Mouse (Mus musculus) CD8-positive naive resting alpha-beta T cell, adult 2 months (primary cell): ENCODE results near the gene Timmdc1.
A peak's percentile ranks its signal among the peaks of the same experiment; 100 is the strongest.

ENCODE experiments used
- DNase-seq, 2 experiments: peaks; one replicate each; pipeline ENCODE4 v3.0.0; 2022; ENCODE audit warnings: low read depth in 2 of 2, low spot score in 2 of 2

The Timmdc1 gene

GRCm38 (mm10) chr16:38522129-38523084 lies at the start of gene Timmdc1:
Gene Timmdc1 (minus strand): TSS chr16:38522663.
- DNase-seq, result peak; percentile 95 to 96

- no peak for DNase-seq
These were observed 49.0 kb upstream of the Timmdc1 start for GRCm38 (mm10) chr16:38571481-38571880.

- no peak for DNase-seq
These were observed 45.7 kb upstream of the Timmdc1 start for GRCm38 (mm10) chr16:38568192-38568591.

- DNase-seq, result no peak
These were observed 41.1 kb upstream of the Timmdc1 start for GRCm38 (mm10) chr16:38563516-38563915.

GRCm38 (mm10) chr16:38562968-38563327 lies 40.5 kb upstream of the Timmdc1 start:
- no peak for DNase-seq

- DNase-seq, result peak; percentile 89 to 91
These were observed 39.9 kb upstream of the Timmdc1 start for GRCm38 (mm10) chr16:38562131-38562967.

GRCm38 (mm10) chr16:38558221-38558748 lies 35.8 kb upstream of the Timmdc1 start, which contains the start of gene Tmem39a:
Gene Tmem39a (plus strand): TSS chr16:38558698.
- no peak for DNase-seq

- no peak for DNase-seq
These were observed 33.5 kb upstream of the Timmdc1 start for GRCm38 (mm10) chr16:38555988-38556387.

- peak; percentile 59 to 60 for DNase-seq
These were observed 27.3 kb upstream of the Timmdc1 start, which contains the start of gene Poglut1 for GRCm38 (mm10) chr16:38549479-38550396. Gene Poglut1 (minus strand): TSS chr16:38550258.

- DNase-seq, result no peak
These were observed 25.5 kb upstream of the Timmdc1 start for GRCm38 (mm10) chr16:38548000-38548399.

GRCm38 (mm10) chr16:38538716-38539380 lies 16.4 kb upstream of the Timmdc1 start:
- no peak for DNase-seq

- peak; percentile 66 to 76 for DNase-seq
These were observed 14.2 kb upstream of the Timmdc1 start for GRCm38 (mm10) chr16:38536544-38537146.

- no peak for DNase-seq
These were observed 3.8 kb upstream of the Timmdc1 start for GRCm38 (mm10) chr16:38526264-38526663.

GRCm38 (mm10) chr16:38521211-38521987 lies 1.1 kb downstream of the Timmdc1 start:
- no peak for DNase-seq

- no peak for DNase-seq
These were observed 3.3 kb downstream of the Timmdc1 start for GRCm38 (mm10) chr16:38519140-38519539.

GRCm38 (mm10) chr16:38510846-38511245 lies 11.6 kb downstream of the Timmdc1 start:
- no peak for DNase-seq

- peak; percentile 49 to 51 for DNase-seq
These were observed 16.3 kb downstream of the Timmdc1 start for GRCm38 (mm10) chr16:38506041-38506634.

- DNase-seq, result no peak
These were observed 18.9 kb downstream of the Timmdc1 start for GRCm38 (mm10) chr16:38503528-38503927.
